In the genomic region with DNA sequence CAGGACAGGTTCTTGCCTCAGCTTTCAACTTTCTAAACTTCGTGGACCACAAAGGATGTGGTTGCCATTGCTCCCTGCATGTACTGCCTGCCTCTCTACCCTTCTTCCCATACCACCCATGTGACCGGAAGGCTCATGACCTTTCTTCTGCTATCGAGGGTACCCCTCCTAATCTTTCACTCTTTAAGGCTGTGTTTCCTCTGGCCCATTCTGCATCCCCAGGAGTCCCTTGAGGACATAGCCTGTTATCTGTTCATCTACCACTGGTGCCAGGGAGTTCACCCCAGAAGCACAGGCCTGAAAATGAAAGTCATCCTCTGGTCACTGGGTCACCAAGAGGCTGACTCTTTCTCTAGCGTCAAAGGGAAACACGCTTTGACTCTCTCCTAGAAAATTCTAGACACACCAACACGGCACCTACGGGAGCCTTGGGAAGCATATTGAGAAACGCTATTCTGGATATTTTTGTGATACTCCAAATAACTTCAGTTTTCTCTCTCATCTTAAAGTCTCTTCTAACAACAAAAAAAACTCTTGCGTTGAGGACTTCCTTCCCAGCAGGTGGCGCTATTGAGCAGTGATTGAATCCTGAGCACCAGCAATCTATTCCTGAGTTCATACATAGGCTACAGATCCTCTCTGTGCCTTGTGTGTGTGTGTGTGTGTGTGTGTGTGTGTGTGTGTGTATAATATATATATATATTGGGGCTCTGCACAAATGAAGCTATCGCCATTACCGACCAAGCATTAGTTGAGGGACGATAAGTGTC, we compare ENCODE assay signal across 9 mouse cellular contexts. TPM values are rescaled to one million over a fixed set of nuclear protein-coding genes. Genes with fewer than 3 reads are reported as not detected.
A peak's percentile ranks its signal among the peaks of the same experiment; 100 is the strongest.
DNase-seq lines count a peak whose midpoint lies in the region.
"Had no signal": no experiment of that assay in that cellular context is flagged by ENCODE, and none has a peak within 500 bp of the region (broad histone marks: within the 10 kb centered on the region; RNA-seq: fewer than 3 reads in every experiment).

No protein-coding gene starts in this region.

- peak; percentile 92 for DNase-seq in CD4-positive, CD25-positive, alpha-beta regulatory T cell, adult 2 months (ENCODE audit: low read depth, low spot score)
- peak; percentile 81 for DNase-seq in ZHBTc4 (ENCODE audit: low read depth, low spot score)
- peak; percentile 63 to 80 for DNase-seq in cerebellum, postnatal 4 days (ENCODE audit: low spot score in 2 of 2)
- DNase-seq in gastrocnemius, postnatal 14 days, result peak; percentile 69
- peak; percentile 64 to 85 for DNase-seq in layer of hippocampus, adult 18-20 months (ENCODE audit: low spot score in 2 of 2)
- peak; percentile 85 for DNase-seq in lung, postnatal 36 days
- DNase-seq in retina, postnatal 1 day, result peak; percentile 86
- DNase-seq in urinary bladder, adult 2 months (ENCODE audit: low spot score), result peak; percentile 32

- intact Hi-C loops in gastrocnemius, postnatal 14 days (cut with DNase I; ENCODE audit: low total_unique reads), result loop anchor here (5.0 kb wide), 1 partner anchor 224 kb away; no protein-coding TSS in a partner anchor

RNA-seq across cellular contexts. Expression of a gene that starts 21.4 kb away (rescaled TPM):
- not detected for total RNA-seq in gastrocnemius, postnatal 14 days (2021)
- total RNA-seq in layer of hippocampus, adult 18-20 months (2021), result 1 to 10 TPM in 1 of 2 experiments, under 1 TPM in 1; 0.99 to 1.8 TPM
- 0.07 and 0.47 TPM in 2 replicates for polyA plus RNA-seq in urinary bladder, adult 2 months (2012; rRNA removed)
- polyA plus RNA-seq: heart, embryonic 14.5 days had no signal

RNA-seq across cellular contexts. Expression of a gene that starts 32.7 kb away (rescaled TPM):
- 1 to 10 TPM; 1.8 TPM for total RNA-seq in gastrocnemius, postnatal 14 days (2021)
- total RNA-seq in layer of hippocampus, adult 18-20 months (2021), result 1 to 10 TPM in 1 of 2 experiments, under 1 TPM in 1; 0.89 to 1.3 TPM
- polyA plus RNA-seq in urinary bladder, adult 2 months (2012; rRNA removed), result 23.4 and 24.4 TPM in 2 replicates

Comparison
In these comparisons a context has a peak if more than half of its experiments do, and no peak if none do; other contexts are left out.
1. Peak in every context shown above with its lines: DNase-seq.
2. DNase-seq: peak in every context shown above with its lines; median percentile 92 in CD4-positive, CD25-positive, alpha-beta regulatory T cell, adult 2 months; 86 in retina, postnatal 1 day; 85 in lung, postnatal 36 days; 81 in ZHBTc4; 74 in layer of hippocampus, adult 18-20 months; 72 in cerebellum, postnatal 4 days; 69 in gastrocnemius, postnatal 14 days; 32 in urinary bladder, adult 2 months.